Mouse (Mus musculus) forebrain, postnatal 0 days (tissue): Measurements from ENCODE around the gene Aldh1a2. TPM values are rescaled to one million over a fixed set of nuclear protein-coding genes. Genes with fewer than 3 reads are reported as not detected.

ENCODE experiments used
- ATAC-seq: fragments of 200-750 bp; cut with Nextera tagmentation; 2 replicates; pipeline ENCODE4 v1.8.0; 2017; ENCODE audit warnings: mild to moderate bottlenecking, moderate library complexity
- DNase-seq: peaks from one replicate; pipeline ENCODE4 v3.0.0-alpha.2; 2015
- H3K27ac ChIP-seq: fragments of 300-500 bp; sonication (generic); 2 replicates; pipeline ENCODE4 v1.5.1; 2014; ENCODE audit warnings: low read depth, mild to moderate bottlenecking, antibody characterized with exemption, low read length, moderate library complexity, mixed read lengths
- H3K27me3 ChIP-seq: fragments of 300-500 bp; sonication (generic); 2 replicates; pipeline ENCODE4 v1.6.1; 2014; ENCODE audit warnings: mild to moderate bottlenecking, low read length, mixed read lengths; ENCODE audit not compliant: insufficient read depth
- H3K36me3 ChIP-seq: fragments of 300-500 bp; sonication (generic); 2 replicates; pipeline ENCODE4 v1.6.1; 2014; ENCODE audit warnings: mild to moderate bottlenecking, moderate library complexity; ENCODE audit not compliant: insufficient read depth
- H3K4me1 ChIP-seq: fragments of 300-500 bp; sonication (generic); 2 replicates; pipeline ENCODE4 v1.6.1; 2014; ENCODE audit warnings: antibody characterized with exemption; ENCODE audit not compliant: insufficient read depth
- H3K4me2 ChIP-seq: fragments of 300-500 bp; sonication (generic); 2 replicates; pipeline ENCODE4 v1.6.1; 2014; ENCODE audit warnings: low read depth, mild to moderate bottlenecking, moderate library complexity
- H3K4me3 ChIP-seq: fragments of 300-500 bp; sonication (generic); 2 replicates; pipeline ENCODE4 v1.5.1; 2014; ENCODE audit warnings: low read depth, low read length, mixed read lengths
- H3K9ac ChIP-seq: fragments of 300-500 bp; sonication (generic); 2 replicates; pipeline ENCODE4 v1.6.1; 2014; ENCODE audit warnings: mild to moderate bottlenecking
- H3K9me3 ChIP-seq: fragments of 300-500 bp; sonication (generic); 2 replicates; pipeline ENCODE4 v1.6.1; 2016; ENCODE audit warnings: low read length
- CTCF ChIP-seq: sonication (generic); IDR thresholded peaks from 2 replicates; pipeline ENCODE4 v1.5.1; 2016; ENCODE audit warnings: antibody characterized with exemption, control low read depth, low read depth
- WGBS: fragments of 180-500 bp; shearing (Covaris S2); extraction: QIAGEN DNeasy Blood & Tissue Kit; methylation state at CpG from one replicate; pipeline ENCODE4 v1.1.7; 2014; 5-methylcytosine and 5-hydroxymethylcytosine counted together
- polyA plus RNA-seq: library from polyadenylated mRNA; unstranded; fragments of >200 nt; fragmentation: Nextera tagmentation; extraction: Ambion mirVana; gene quantifications from 2 replicates; pipeline ENCODE4 v1.2.1, GENCODE M21; 2015
- total RNA-seq: library from RNA; depleted of rRNA; stranded (reverse); fragments of >200 nt; gene quantifications from 2 replicates; pipeline ENCODE4 v1.2.3, GENCODE M21; 2014; rRNA removed

The Aldh1a2 gene
- total and polyA plus RNA-seq, 2 experiments from 2014 or later: 22.9 to 26.9 TPM

- TF ChIP-seq CTCF: no peak
- no peak for DNase-seq
These were observed 116.1 kb downstream of the Aldh1a2 start for GRCm38 (mm10) chr9:71331661-71332060.

GRCm38 (mm10) chr9:71336674-71337073 lies 121.1 kb downstream of the Aldh1a2 start:
- no peaks in the 10 kb centered on the region for H3K36me3 ChIP-seq
- H3K4me3 ChIP-seq: no peak overlapping the region
- no peak overlapping the region for H3K27ac ChIP-seq
- no peak overlapping the region for H3K9ac ChIP-seq
- no peaks in the 10 kb centered on the region for H3K27me3 ChIP-seq
- H3K4me2 ChIP-seq: no peak overlapping the region
- no peaks in the 10 kb centered on the region for H3K4me1 ChIP-seq
- DNase-seq: no peak
- no peak for TF ChIP-seq CTCF
- 68% methylated on average over 4 of the region's 4 CpGs for WGBS
- ATAC-seq: no peak
- no peaks in the 10 kb centered on the region for H3K9me3 ChIP-seq

More at GRCm38 (mm10) chr9:71331661-71332060, 116.1 kb downstream of the Aldh1a2 start:
- no peaks in the 10 kb centered on the region for H3K4me1 ChIP-seq
- H3K36me3 ChIP-seq: no peaks in the 10 kb centered on the region
- H3K4me3 ChIP-seq: no peak overlapping the region
- H3K27me3 ChIP-seq: no peaks in the 10 kb centered on the region
- H3K27ac ChIP-seq: no peak overlapping the region
- no peaks in the 10 kb centered on the region for H3K9me3 ChIP-seq
- 61% methylated on average over 3 of the region's 3 CpGs for WGBS
- ATAC-seq: no peak
- no peak overlapping the region for H3K4me2 ChIP-seq
- no peak overlapping the region for H3K9ac ChIP-seq

- ATAC-seq (no peak), DNase-seq (no peak)
- Histone ChIP-seq H3K9ac (no peak overlapping the region), H3K4me2 (no peak overlapping the region), H3K27me3 (no peaks in the 10 kb centered on the region), H3K36me3 (no peaks in the 10 kb centered on the region), H3K4me3 (no peak overlapping the region), H3K4me1 (no peaks in the 10 kb centered on the region), H3K27ac (no peak overlapping the region), H3K9me3 (no peaks in the 10 kb centered on the region)
- 85% methylated on average over 3 of the region's 3 CpGs for WGBS
- no peak for TF ChIP-seq CTCF
These were observed 121.8 kb downstream of the Aldh1a2 start for GRCm38 (mm10) chr9:71337425-71337824.

GRCm38 (mm10) chr9:71340116-71340515 lies 124.5 kb downstream of the Aldh1a2 start:
- H3K4me3 ChIP-seq: no peak overlapping the region
- ATAC-seq: no peak
- WGBS: 83% methylated on average over 5 of the region's 5 CpGs
- no peak overlapping the region for H3K27ac ChIP-seq
- no peak for DNase-seq
- TF ChIP-seq CTCF: no peak
- no peaks in the 10 kb centered on the region for H3K9me3 ChIP-seq
- H3K36me3 ChIP-seq: no peaks in the 10 kb centered on the region
- no peak overlapping the region for H3K9ac ChIP-seq
- no peak overlapping the region for H3K4me2 ChIP-seq
- H3K4me1 ChIP-seq: no peaks in the 10 kb centered on the region
- H3K27me3 ChIP-seq: no peaks in the 10 kb centered on the region

Other genes with a start within 250 kb of the Aldh1a2 start
- 0.48 and 0.62 TPM in 2 replicates for gene Aqp9, start 47.1 kb upstream of the Aldh1a2 start, total RNA-seq
- 1.2 and 2.3 TPM in 2 replicates for gene Aqp9, start 47.1 kb upstream of the Aldh1a2 start, polyA plus RNA-seq